Mouse (Mus musculus) heart, postnatal 0 days (tissue): ENCODE data around the gene Wdr48. TPM values are rescaled to one million over a fixed set of nuclear protein-coding genes. Genes with fewer than 3 reads are reported as not detected.

Experiments used
- ATAC-seq: fragments of 200-750 bp; cut with Nextera tagmentation; 2 replicates; pipeline ENCODE4 v1.8.0; 2017; ENCODE audit warnings: low read depth, moderate number of reproducible peaks, moderate library complexity; ENCODE audit not compliant: insufficient read depth
- DNase-seq: peaks from one replicate; pipeline ENCODE4 v3.0.0-alpha.2; 2016; ENCODE audit warnings: low spot score
- H3K27ac ChIP-seq: fragments of 300-500 bp; sonication (generic); 2 replicates; pipeline ENCODE4 v1.5.1; 2014; ENCODE audit warnings: low read depth, mild to moderate bottlenecking
- H3K27me3 ChIP-seq: fragments of 300-500 bp; sonication (generic); 2 replicates; pipeline ENCODE4 v1.6.1; 2014; ENCODE audit warnings: low read length, mixed read lengths; ENCODE audit not compliant: control insufficient read depth, insufficient read depth
- H3K36me3 ChIP-seq: fragments of 300-500 bp; sonication (generic); replicated peaks from 2 replicates; pipeline ENCODE4 v1.6.1; 2014; ENCODE audit warnings: low read length, mixed read lengths; ENCODE audit not compliant: control insufficient read depth, insufficient read depth
- H3K4me1 ChIP-seq: fragments of 300-500 bp; sonication (generic); 2 replicates; pipeline ENCODE4 v1.6.1; 2014; ENCODE audit warnings: antibody characterized with exemption; ENCODE audit not compliant: control insufficient read depth, insufficient read depth
- H3K4me2 ChIP-seq: fragments of 300-500 bp; sonication (generic); 2 replicates; pipeline ENCODE4 v1.6.1; 2014; ENCODE audit warnings: low read depth, mild to moderate bottlenecking, low read length, moderate library complexity
- H3K4me3 ChIP-seq: fragments of 300-500 bp; sonication (generic); 2 replicates; pipeline ENCODE4 v1.5.1; 2014; ENCODE audit warnings: low read depth, low read length
- H3K9ac ChIP-seq: fragments of 300-500 bp; sonication (generic); replicated peaks from 2 replicates; pipeline ENCODE4 v1.6.1; 2014; ENCODE audit warnings: low read depth, low read length, mixed read lengths
- H3K9me3 ChIP-seq: fragments of 300-500 bp; sonication (generic); replicated peaks from 2 replicates; pipeline ENCODE4 v1.6.1; 2016; ENCODE audit warnings: low read length; ENCODE audit not compliant: control insufficient read depth
- CTCF ChIP-seq: IDR thresholded peaks from 2 replicates; pipeline ENCODE4 v1.5.1; 2016; ENCODE audit warnings: antibody characterized with exemption, control low read depth, low read depth
- EP300 ChIP-seq: IDR thresholded peaks from 2 replicates; pipeline ENCODE4 v1.6.1; 2016; ENCODE audit warnings: antibody characterized with exemption, low read depth
- WGBS: fragments of 180-500 bp; shearing (Covaris S2); extraction: QIAGEN DNeasy Blood & Tissue Kit; methylation state at CpG from one replicate; pipeline ENCODE4 v1.1.7; 2014; 5-methylcytosine and 5-hydroxymethylcytosine counted together
- polyA plus RNA-seq: library from polyadenylated mRNA; unstranded; fragments of >200 nt; fragmentation: Nextera tagmentation; extraction: Ambion mirVana; gene quantifications from 2 replicates; pipeline ENCODE4 v1.2.1, GENCODE M21; 2015
- total RNA-seq: library from RNA; depleted of rRNA; stranded (reverse); fragments of >200 nt; gene quantifications from 2 replicates; pipeline ENCODE4 v1.2.3, GENCODE M21; 2014; ENCODE audit warnings: low replicate concordance

Gene Wdr48
- total and polyA plus RNA-seq, 2 experiments from 2014 or later, result 19.4 to 25.3 TPM

DNA sequence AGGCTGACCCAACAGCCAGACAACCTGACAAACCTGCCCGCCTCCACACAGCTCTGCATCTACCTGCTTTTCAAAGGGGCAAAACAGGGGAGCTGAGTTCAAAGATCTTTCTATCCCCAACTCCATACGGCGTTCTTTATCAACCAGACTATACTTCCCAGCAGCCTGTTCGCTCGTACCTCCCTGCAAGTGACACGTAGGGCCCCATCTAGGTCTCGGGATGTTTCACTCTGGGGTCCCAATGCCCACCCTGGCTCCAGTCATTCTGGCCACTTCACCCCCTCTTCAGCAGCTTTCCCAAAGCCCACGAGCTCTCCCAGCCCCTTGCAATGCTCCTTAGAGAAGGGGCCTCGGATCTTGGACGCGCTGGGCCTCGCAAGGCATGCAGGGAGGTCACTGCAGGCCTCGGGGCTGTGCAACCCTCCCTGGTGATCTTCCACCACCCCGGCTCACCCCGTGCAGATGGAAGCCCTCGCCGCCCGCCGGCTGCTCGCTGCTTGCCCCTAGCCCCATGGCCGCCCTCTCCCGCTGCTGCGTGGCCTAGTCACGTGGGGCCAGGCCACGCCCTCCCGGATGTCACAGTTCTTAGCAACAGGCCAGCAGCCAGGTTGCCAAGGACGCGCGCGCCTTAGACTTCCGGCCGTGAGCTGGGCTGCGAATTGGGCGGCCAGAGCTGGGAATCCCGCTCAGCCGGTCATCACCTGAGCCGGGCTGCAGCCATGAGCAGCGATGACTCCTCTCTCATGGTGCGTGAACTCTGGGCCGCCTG is 42.5 kb downstream of the Wdr48 start, which contains the start of the genes Gorasp1 and Ttc21a:
Gene Gorasp1, minus strand, starts transcription at position 561 of the 769 bp plus-strand sequence.
Gene Ttc21a, plus strand, starts transcription at position 602 of the 769 bp plus-strand sequence.
- peak; percentile 88 for DNase-seq
- 1% methylated on average over 40 of the region's 40 CpGs for WGBS

GRCm38 (mm10) chr9:119938496-119938895 is 43.8 kb downstream of the Wdr48 start:
- H3K9me3 ChIP-seq, result no peaks in the 10 kb centered on the region
- peaks cover 13% of the 10 kb centered on the region; the same call in 1 of the 2 replicates for H3K4me1 ChIP-seq
- no peak for DNase-seq
- no peak overlapping the region for H3K9ac ChIP-seq
- WGBS, result 61% methylated on average over 4 of the region's 4 CpGs
- no peaks in the 10 kb centered on the region for H3K36me3 ChIP-seq
- H3K4me2 ChIP-seq, result no peak overlapping the region
- no peaks in the 10 kb centered on the region for H3K27me3 ChIP-seq
- no peak overlapping the region for H3K4me3 ChIP-seq
- no peak for TF ChIP-seq CTCF
- H3K27ac ChIP-seq, result no peak overlapping the region
- no peak for ATAC-seq

More for the DNA sequence above, 42.5 kb downstream of the Wdr48 start, which contains the start of the genes Gorasp1 and Ttc21a:
- Histone ChIP-seq H3K9ac (peak within 1 kb of the TSS; percentile 84), H3K9me3 (no peaks in the 10 kb centered on the region), H3K4me2 (peak within 1 kb of the TSS; percentile 98), H3K4me1 (peaks cover 13% of the 10 kb centered on the region; the same call in 1 of the 2 replicates), H3K27me3 (no peaks in the 10 kb centered on the region), H3K27ac (peak within 1 kb of the TSS; percentile 79), H3K36me3 (peaks cover 4% of the 10 kb centered on the region; the same call in 1 of the 2 replicates), H3K4me3 (peak within 1 kb of the TSS; percentile 79)
- TF ChIP-seq EP300, result no peak
- peak; percentile 18; the same call in 1 of the 2 replicates for TF ChIP-seq CTCF
- peak; percentile 97 for ATAC-seq

DNA sequence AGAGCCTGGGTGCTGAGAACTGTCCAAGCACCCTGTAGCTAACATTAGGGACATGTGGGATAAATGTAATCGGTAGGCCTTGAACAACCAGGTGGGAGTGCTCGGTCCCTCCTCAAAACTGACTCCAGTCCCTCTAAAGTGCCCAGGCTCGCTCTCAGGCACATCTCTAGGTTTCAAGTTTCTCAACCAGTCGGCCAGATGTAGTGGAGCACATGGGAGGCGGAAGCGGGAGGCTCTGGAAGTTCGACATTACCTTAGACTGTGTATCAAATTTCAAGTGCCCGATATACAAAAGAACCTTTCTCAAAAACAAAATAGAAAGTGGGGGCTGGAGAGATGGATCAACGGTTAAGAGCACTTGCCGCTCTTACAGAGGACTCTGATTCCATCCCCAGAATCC is 45.0 kb downstream of the Wdr48 start:
- no peaks in the 10 kb centered on the region for H3K36me3 ChIP-seq
- TF ChIP-seq CTCF (no peak), EP300 (no peak)
- DNase-seq (no peak), ATAC-seq (no peak)
- H3K4me3 ChIP-seq, result no peak overlapping the region
- no peak overlapping the region for H3K4me2 ChIP-seq
- H3K9ac ChIP-seq, result no peak overlapping the region
- H3K27me3 ChIP-seq, result no peaks in the 10 kb centered on the region
- WGBS, result 78% methylated on average over 10 of the region's 10 CpGs
- H3K9me3 ChIP-seq, result no peaks in the 10 kb centered on the region
- H3K4me1 ChIP-seq, result peaks cover 13% of the 10 kb centered on the region; the same call in 1 of the 2 replicates
- no peak overlapping the region for H3K27ac ChIP-seq

DNA sequence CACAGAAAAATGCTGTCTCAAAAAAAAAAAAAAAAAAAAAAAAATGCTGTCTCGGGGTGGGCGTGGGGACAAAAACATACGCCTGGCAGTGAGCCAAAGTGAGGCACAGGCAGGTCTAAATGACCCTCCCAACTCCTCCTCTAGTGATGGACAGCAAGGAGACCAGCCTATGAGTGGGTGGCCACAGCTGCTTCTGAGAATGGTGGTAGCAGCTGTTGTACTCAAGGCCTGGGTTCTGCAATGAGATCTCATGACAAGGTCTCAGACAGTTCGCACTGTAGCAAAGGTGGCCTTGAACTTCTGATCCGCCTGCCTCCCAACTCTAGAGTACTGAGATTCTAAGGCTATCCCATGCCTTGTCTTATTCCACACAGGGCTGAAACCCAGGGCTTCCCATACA is 46.7 kb downstream of the Wdr48 start:
- Histone ChIP-seq H3K9ac (no peak overlapping the region), H3K9me3 (no peaks in the 10 kb centered on the region), H3K36me3 (no peaks in the 10 kb centered on the region), H3K4me3 (no peak overlapping the region), H3K4me2 (no peak overlapping the region), H3K4me1 (peaks cover 10% of the 10 kb centered on the region; the same call in 1 of the 2 replicates), H3K27me3 (no peaks in the 10 kb centered on the region), H3K27ac (no peak overlapping the region)
- ATAC-seq, result no peak
- TF ChIP-seq EP300 (no peak), CTCF (no peak)
- WGBS, result 61% methylated on average over 5 of the region's 5 CpGs
- DNase-seq, result no peak

DNA sequence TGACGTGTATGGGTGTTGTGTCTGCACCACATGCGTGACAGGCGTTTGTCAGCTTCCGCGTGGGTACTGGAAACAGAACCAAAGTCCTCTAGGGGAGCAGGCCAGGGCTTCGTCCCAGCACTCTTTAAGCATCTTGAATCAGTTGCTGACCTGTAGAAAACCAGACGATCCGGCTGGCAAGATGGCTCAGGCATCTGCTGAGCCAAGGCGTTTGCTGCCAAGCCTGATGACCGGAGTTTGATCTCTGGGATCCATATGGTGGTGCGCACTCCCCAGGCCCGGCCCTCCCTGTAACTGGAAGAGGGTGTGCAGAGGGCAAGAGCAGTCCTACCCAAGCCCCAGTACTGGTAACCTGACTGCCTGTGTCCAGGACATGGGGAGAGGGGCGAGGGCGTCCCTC is 47.2 kb downstream of the Wdr48 start:
- Histone ChIP-seq H3K36me3 (no peaks in the 10 kb centered on the region), H3K4me3 (no peak overlapping the region), H3K27me3 (no peaks in the 10 kb centered on the region), H3K4me2 (no peak overlapping the region), H3K4me1 (peaks cover 5% of the 10 kb centered on the region; the same call in 1 of the 2 replicates), H3K27ac (no peak overlapping the region), H3K9ac (no peak overlapping the region), H3K9me3 (no peaks in the 10 kb centered on the region)
- TF ChIP-seq CTCF (no peak), EP300 (no peak)
- ATAC-seq (no peak), DNase-seq (no peak)
- WGBS, result 88% methylated on average over 14 of the region's 14 CpGs

- H3K4me3 ChIP-seq, result no peak overlapping the region
- no peaks in the 10 kb centered on the region for H3K4me1 ChIP-seq
- H3K36me3 ChIP-seq, result no peaks in the 10 kb centered on the region
- H3K4me2 ChIP-seq, result no peak overlapping the region
- DNase-seq (no peak), ATAC-seq (no peak)
- H3K27me3 ChIP-seq, result no peaks in the 10 kb centered on the region
- H3K27ac ChIP-seq, result no peak overlapping the region
- WGBS, result 67% methylated on average over 1 of the region's 1 CpGs
- TF ChIP-seq EP300 (no peak), CTCF (no peak)
- H3K9me3 ChIP-seq, result no peaks in the 10 kb centered on the region
- H3K9ac ChIP-seq, result no peak overlapping the region
These were observed 48.6 kb downstream of the Wdr48 start for GRCm38 (mm10) chr9:119943326-119943725.
